Comparison of ENCODE assay signal across 18 mouse cellular contexts in the genomic region with DNA sequence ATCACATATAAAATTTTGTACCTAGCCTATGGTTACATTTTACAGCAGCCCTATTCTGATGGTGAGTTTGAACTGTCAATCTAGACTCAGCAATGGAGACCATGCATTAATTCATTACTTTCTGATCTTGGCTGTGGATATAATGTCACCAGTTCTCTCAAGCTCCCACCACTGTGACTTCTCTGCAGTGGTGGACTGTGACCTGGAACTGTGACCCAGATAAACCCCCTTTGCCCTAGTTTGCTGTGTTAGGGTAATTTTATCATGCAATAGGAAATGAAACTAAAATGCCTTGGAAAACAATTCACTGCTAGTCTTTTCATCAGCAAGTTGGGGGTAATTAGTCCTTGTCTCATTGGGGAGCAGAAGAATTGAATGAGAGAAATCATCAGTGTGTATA.
"Had no signal": no experiment of that assay in that cellular context is flagged by ENCODE, and none has a peak within 500 bp of the region (broad histone marks: within the 10 kb centered on the region; RNA-seq: fewer than 3 reads in every experiment).

No protein-coding gene starts in this region.

- H3K27me3 ChIP-seq: lung, embryonic 15.5 days; midbrain, embryonic 12.5 days; neural tube, embryonic 13.5 days; neural tube, embryonic 15.5 days; stomach, embryonic 15.5 days had no signal

- ATAC-seq: lung, postnatal 0 days; midbrain, embryonic 16.5 days had no signal

- H3K9me3 ChIP-seq: lung, embryonic 15.5 days; midbrain, embryonic 10.5 days; midbrain, embryonic 12.5 days; neural tube, embryonic 13.5 days; neural tube, embryonic 15.5 days; stomach, embryonic 15.5 days had no signal

- H3K27ac ChIP-seq: lung, embryonic 15.5 days; midbrain, embryonic 10.5 days; midbrain, embryonic 12.5 days; neural tube, embryonic 13.5 days; neural tube, embryonic 15.5 days; stomach, embryonic 15.5 days; stomach, postnatal 0 days had no signal

- H3K4me2 ChIP-seq: lung, embryonic 15.5 days; midbrain, embryonic 12.5 days; neural tube, embryonic 13.5 days; neural tube, embryonic 15.5 days; stomach, embryonic 15.5 days had no signal

- H3K9ac ChIP-seq: lung, embryonic 15.5 days; midbrain, embryonic 12.5 days; neural tube, embryonic 13.5 days; neural tube, embryonic 15.5 days; stomach, embryonic 15.5 days had no signal

- DNase-seq: lung, adult 2 months; lung, postnatal 14 days; lung, postnatal 36 days; midbrain, embryonic 14.5 days; right cerebral cortex, postnatal 14 days; thymus, adult 2 months; thymus, postnatal 25 days; thymus, postnatal 4 days had no signal

- H3K4me1 ChIP-seq: lung, embryonic 15.5 days; midbrain, embryonic 10.5 days; midbrain, embryonic 12.5 days; neural tube, embryonic 13.5 days; stomach, embryonic 15.5 days had no signal

- H3K4me3 ChIP-seq: lung, embryonic 15.5 days; midbrain, embryonic 10.5 days; midbrain, embryonic 12.5 days; myocyte; neural tube, embryonic 13.5 days; neural tube, embryonic 15.5 days; stomach, embryonic 15.5 days had no signal

- H3K36me3 ChIP-seq: lung, embryonic 15.5 days; midbrain, embryonic 10.5 days; midbrain, embryonic 12.5 days; neural tube, embryonic 13.5 days; neural tube, embryonic 15.5 days; stomach, embryonic 15.5 days had no signal
